Mouse (Mus musculus): ENCODE results near the gene Pdxp.

The Pdxp gene

GRCm38 (mm10) chr15:78955663-78956062 is 41.9 kb downstream of the Pdxp start:
- in situ Hi-C loops (cut with MboI; ENCODE audit: low pct_unique_long_range_greater_than_20kb in 1 of 2, low sequenced_read_pairs in 2 of 2, unreplicated experiment in 1 of 2), result no loop called here

- in situ Hi-C loops (cut with MboI; ENCODE audit: low pct_unique_long_range_greater_than_20kb in 1 of 2, low sequenced_read_pairs in 2 of 2, unreplicated experiment in 1 of 2), result no loop called here
Observed at GRCm38 (mm10) chr15:78956351-78956750, 42.6 kb downstream of the Pdxp start.

- in situ Hi-C loops (cut with MboI; ENCODE audit: low pct_unique_long_range_greater_than_20kb in 1 of 2, low sequenced_read_pairs in 2 of 2, unreplicated experiment in 1 of 2), result no loop called here
Observed at GRCm38 (mm10) chr15:78957021-78957420, 43.3 kb downstream of the Pdxp start.

GRCm38 (mm10) chr15:78959537-78959936 is 45.8 kb downstream of the Pdxp start:
- in situ Hi-C loops (cut with MboI; ENCODE audit: low pct_unique_long_range_greater_than_20kb in 1 of 2, low sequenced_read_pairs in 2 of 2, unreplicated experiment in 1 of 2), result no loop called here

GRCm38 (mm10) chr15:78960088-78960487 is 46.4 kb downstream of the Pdxp start:
- in situ Hi-C loops (cut with MboI; ENCODE audit: low pct_unique_long_range_greater_than_20kb in 1 of 2, low sequenced_read_pairs in 2 of 2, unreplicated experiment in 1 of 2), result no loop called here

- in situ Hi-C loops (cut with MboI; ENCODE audit: low pct_unique_long_range_greater_than_20kb in 1 of 2, low sequenced_read_pairs in 2 of 2, unreplicated experiment in 1 of 2), result no loop called here
Observed at GRCm38 (mm10) chr15:78962885-78963284, 49.2 kb downstream of the Pdxp start.

All from mouse embryonic stem cell (cell line).